Mouse (Mus musculus) spleen, adult 18-20 months (tissue): ENCODE measurements around the gene Sema6d.

Experiments
- DNase-seq, 2 experiments: peaks; one replicate each; pipeline ENCODE4 v3.0.0; 2022; ENCODE audit warnings: mixed read lengths in 2 of 2

Sema6d gene

DNA sequence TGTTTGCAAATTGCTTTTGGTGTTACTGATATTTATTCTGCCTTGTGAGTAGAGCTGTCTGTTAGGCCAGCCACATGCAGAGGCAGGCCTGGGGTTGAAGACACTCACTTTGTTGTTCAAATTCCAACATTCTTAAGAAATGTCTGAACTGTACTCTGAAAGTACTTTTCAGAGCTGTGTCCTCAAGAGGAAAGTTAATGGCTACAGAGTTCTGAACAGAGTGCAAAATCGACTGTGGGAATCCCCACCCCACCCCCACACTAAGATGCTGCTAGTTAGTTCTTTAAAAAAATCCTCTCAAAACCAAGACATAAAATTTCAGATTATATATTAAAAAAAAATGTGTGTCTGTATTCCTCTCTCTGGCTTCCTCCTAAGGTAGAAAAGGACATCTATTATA lies 86.5 kb downstream of the Sema6d start:
- no peak for DNase-seq

DNA sequence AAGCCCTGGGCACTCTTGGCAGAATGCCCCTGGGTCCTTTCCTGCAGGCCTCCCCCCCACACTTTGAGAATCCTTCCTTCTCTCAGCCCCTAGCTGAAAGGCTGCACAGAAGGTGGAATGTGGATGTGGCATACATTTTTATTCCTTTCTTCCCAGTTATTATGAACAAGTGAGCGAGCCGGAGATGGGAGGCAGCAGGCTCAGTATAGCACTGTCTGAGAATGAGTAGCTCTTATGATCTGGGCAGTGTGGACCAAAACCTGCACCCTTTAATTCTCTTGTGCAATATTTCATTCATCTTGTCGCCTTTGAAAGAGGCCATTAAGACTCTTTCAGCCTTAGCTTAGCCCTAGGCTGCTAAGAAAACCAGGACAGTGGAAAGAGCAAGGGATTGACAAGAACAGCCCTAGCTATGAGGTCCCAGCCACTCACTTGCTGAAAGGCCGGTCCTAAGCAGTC lies 87.0 kb downstream of the Sema6d start:
- no peak for DNase-seq

DNA sequence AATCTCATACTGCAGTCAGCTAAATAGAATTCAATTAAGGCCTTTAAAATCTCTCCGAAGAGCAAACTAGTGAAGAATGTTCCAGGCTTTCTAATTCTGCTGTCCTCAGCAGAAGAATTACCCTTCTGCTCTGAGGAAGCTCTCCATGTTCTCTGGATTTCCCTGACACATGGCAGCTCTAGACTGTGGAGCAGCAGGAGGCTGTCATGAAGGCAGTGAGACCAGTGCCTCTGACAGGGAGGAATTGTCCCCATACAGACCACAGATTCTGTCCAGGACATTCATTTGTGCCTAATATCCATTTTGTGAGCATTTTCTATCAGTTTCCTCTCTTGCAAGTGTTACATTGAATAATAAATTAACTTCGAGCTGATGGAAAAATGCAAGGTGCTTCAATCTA lies 99.5 kb downstream of the Sema6d start:
- no peak for DNase-seq

DNA sequence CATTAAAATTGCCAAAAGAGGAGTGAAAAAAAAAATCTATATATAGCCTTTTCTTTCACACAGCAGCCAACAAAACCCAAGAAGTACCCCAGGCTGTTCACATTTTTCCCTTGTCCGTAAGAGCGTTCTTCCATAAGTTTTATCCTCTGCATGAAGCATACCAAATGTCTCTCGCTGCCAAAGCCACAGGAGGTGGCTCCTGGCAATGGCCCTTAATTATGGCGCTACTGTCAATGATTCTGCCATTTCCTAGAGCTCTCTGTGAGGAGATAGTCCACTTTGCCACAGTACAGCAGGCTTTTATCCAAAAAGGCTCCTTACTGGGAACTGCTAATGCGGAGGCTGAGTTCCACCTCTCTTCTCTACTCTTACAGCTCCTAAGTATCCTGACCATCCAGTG lies 104.3 kb downstream of the Sema6d start:
- no peak for DNase-seq

DNA sequence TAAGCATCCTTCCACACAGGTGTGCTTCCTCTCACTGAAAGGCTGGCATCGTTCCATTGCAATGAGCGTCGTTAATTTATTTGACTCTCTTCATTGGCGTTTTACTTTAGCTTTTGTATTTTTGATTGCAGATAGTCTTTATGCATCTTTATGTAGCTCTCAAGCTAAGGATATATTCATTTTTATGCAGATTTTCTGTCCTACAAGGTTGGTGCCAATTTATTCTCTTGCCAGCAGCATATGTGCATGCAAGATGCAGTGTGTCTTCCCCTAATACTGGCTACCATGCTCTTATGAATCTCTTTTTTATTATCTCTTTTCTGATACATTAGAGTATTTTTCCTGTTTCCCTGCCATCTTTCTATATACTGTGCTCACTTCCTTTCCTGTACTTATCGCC lies 111.7 kb downstream of the Sema6d start:
- no peak for DNase-seq

DNA sequence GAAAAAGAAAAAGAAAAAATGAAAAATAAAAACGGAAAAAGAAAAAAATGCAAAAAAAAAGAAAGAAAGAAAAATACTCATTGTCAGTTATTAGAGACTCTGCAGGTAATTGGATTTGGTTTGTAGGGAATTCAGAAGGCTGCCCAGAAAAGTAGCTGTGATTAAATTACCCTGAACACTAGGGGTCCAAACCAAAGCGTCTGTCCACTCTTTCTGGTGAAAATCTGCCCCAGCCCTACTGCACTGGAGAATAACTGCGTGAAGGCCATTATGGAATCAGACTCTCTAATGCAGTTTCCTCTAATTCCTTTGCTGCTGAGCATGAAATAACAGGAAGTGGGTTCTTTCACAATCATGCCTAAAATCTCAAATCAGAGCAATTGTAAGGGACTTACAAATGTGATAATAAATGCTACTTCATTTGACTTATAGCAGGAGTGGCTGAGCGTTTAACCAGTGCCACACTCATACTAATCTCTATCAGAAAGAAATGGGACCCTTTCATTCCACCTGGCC lies 112.8 kb downstream of the Sema6d start:
- DNase-seq, result no peak

DNA sequence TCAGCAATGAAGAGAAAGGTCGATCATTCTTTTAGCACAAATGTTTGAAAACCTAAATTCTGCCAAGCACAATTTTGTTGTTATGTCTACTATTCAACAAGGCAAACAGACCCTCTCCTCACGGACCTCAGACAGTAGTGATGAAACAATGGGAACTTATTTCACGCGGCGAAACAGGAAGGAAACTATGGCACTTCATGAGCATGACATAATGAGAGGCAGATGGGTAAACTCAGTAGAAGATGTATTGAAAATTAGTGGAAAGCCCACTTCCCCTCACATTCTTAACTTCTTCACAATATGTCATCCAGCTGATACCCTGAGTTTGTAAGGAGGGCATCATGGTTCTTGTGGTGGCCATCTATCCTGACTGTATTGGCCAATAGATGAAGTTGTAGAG lies 116.0 kb downstream of the Sema6d start:
- DNase-seq, result no peak

DNA sequence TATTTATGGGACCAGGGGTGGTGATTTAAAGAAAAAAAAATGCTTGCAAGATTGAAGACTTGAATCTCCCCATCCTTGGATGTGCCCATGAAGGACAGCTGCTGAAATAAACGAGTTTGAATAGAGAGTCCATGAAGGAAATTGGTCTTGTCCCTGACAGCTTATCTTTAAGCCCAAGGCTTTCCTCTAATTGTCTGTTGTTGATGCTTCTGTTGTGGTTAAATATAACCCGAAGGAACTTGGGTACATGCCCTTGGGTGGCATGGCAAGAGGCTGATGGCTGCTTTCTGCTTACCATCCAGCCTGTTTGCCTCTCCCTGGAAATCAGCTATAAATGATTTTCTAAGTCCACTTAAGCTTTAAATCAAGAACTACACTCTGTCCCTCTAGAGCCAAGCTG lies 118.5 kb downstream of the Sema6d start:
- DNase-seq, result no peak

DNA sequence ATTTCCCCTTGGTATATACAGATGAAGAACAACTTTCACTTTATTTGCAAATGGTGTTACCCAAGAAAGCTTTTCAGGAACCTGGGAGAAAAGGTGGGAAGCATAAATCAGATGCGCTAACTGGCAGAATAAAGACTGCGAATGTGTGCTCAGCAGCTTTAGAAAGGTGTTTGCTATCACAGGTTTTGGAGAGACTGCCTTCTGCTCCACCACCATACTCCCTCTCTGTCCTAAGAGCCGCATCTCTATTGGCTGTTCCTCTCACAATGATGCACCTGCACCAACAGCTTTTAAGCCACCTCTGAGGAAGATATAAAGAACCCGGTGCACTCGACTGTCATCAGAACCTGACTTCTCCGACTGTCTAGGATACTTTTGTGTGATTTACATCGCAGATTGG lies 133.8 kb downstream of the Sema6d start:
- DNase-seq, result no peak

DNA sequence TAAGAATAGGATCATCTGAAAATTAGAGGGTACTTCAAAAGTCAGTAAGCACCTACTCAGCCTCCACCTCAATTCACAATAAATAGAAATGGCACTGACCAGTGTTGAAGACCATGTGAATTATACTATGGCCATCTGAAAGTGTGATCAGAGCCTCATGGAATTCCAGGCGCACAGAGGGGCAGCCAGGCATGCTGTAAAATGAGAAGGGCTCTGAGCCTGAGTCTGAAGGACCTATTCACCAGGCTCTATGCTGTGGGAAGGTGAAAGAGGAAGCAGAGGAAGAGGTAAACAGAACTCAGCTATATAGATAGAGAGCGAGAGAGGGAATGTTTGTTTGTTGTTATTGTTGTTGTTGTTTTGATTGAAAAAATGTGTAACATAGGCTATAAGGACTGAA lies 134.6 kb downstream of the Sema6d start:
- no peak for DNase-seq

DNA sequence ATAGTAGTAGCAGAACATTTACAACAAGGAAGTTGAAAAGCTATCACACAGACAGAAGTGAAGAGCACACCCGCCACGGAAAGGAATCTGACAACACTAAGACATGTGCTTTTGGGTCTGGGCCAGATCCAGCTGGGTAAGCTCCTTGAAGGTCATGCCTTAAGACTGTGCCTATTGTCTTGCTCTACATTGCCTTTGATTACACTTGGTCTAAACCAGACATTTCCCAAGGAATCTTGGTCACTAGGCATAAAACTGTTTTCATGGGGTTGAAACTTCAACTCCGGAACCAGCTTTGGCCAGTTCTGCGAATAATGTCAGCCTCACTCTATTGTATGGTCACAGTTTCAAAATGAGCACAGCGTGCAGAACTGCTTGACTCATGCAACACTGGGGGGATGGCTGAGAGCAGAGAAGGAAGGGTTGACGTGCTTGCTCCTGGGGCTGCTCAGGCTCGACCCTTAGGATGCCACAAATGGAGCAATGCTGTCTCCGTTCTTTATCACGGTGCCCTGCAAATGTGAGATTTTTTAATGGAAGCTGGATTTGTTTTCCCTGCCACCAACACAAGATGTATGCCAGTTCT lies 145.0 kb downstream of the Sema6d start:
- no peak for DNase-seq

DNA sequence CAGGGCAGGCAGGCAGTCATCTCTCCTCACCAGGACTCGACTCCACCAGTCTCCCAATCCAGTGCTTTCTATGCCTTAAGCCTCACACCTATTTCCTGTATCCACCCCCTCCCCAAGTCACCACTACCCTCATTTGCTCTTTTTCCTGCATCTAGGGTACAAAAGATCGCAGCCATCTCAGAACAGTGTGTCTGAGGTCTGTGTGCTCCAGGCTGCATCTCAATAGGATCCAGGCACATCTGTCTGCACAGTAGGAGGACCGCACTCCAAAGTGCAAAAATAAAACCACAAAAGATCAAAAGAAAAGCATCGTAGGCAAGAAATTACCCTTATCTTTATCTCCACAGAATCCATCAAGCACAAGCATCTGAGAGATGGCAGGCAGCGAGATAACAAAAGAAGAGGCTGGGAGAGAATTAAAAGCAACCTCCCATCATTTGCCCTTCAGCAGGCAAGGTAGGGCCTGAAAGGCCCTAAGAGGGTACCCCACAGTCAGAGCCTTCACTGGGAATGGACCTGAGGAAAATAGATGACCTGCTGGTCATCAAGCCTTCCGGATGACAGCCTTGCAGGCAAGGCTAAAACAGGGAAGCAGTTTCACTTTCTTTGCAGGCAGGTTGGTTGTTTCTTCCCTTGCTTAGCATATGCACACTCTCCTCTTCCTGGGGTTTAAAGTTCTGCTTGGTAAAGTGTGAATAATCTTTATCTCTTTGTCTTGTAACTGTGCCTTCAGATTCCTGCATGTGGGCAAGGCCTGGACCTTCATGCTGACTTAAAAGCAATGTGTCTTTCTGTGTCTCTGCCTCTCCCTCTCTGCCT lies 145.7 kb downstream of the Sema6d start:
- DNase-seq, result no peak

DNA sequence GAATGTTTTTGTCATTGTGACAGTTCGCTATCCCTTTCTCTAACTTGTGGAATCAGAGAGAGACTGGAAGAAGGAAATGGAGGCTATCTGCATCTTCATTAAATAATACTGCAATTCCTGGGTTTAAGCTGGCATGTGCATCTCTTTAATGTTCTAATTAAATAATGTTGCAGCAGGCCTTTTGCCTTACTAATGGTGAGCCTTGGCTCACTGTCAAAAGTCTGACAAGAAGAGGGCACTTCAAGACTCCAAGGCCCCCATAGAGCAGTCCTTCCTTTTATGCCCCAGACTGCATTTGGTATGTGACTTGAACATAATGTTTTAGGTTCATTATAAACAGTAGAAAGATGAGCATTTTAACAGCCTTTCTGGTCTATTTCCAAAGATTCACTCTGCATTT lies 147.1 kb downstream of the Sema6d start:
- DNase-seq, result no peak

DNA sequence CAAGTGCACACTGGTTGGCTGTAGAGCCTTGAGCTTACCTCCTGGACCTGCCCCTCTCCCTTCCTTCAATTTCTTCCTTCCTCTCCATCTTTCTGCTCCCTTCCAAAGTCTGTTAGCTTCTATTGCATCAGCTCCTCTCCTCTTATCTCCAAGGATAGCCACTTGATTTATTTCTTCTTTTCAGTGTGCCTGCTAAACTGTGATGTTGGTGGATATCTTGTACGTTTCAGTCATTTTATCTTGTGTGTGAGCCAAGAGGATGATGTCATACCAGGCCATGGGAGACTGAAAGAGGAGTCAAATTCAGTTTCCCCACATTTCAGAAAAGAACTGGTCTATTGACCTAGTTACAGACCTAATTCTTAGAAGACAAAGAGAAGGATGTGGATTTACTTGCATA lies 153.8 kb downstream of the Sema6d start:
- no peak for DNase-seq

DNA sequence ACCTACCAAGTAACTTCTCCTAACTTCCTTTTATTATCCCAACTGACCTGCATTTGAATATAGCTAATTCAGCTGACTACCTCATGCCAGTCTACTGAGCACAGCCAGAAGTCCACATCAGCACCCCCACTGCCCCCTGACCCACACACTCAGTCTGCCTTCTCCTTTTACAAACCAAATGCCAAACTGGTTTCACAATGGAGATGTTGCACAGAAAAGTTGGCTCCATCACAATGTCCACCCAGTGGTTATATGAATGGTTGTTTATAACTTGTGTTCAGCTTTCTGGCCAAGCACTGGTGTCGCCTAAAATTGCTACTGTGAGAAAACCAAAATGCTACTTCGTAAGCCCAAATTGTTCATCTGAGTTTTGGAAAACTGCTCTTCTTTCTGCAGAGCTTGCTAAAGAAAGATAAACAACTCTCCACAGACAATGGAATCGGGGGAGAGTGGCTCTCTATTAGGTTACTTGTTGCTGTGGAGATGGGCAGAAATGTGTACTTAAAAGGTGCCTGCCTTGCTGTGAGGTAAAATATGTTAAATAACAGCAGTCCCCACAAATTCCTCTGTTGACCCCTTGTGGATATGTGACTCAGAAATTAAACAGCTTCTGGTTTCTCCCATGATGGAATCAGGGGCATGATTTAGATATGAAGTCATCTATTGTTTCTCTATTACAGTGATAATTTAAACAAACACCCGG lies 154.9 kb downstream of the Sema6d start:
- no peak for DNase-seq

DNA sequence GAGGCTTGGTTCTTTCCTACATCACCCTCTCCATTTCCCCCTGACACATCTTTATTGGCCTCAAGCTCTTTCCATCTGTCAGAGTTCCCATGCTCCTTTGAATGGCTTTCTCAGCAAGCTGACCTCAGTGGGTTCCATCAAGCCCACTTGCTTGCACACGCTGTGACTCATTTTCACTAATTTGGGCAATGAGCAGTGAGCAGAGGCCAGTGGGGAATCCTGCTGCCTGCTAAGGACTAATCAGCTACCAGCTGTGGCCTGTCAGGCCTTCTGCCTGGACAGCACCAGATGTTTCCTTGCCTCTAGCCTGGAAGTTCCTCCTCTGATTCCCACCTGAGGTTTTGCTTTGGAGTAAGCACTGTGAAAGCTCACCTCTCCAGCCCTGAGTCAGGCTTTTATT lies 168.3 kb downstream of the Sema6d start:
- DNase-seq, result no peak

DNA sequence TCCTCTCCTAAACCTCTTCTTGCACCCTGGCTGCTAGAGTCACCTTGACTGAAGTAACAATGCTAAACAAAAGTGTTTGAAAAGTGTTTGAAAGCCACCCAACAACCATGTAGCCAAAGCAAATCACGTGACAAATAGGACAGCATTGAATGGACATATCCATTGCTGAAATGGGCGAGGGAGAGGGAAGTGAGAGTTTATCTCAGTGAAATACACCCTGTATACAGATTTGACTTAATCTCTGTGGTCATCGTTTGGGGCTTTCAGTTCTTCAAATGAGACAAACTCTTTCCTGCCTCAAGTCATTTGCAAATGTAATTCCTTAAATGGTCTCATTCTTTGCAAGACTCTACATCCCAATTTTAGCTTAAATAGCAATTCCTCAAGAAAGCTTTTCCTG lies 174.5 kb downstream of the Sema6d start:
- no peak for DNase-seq

DNA sequence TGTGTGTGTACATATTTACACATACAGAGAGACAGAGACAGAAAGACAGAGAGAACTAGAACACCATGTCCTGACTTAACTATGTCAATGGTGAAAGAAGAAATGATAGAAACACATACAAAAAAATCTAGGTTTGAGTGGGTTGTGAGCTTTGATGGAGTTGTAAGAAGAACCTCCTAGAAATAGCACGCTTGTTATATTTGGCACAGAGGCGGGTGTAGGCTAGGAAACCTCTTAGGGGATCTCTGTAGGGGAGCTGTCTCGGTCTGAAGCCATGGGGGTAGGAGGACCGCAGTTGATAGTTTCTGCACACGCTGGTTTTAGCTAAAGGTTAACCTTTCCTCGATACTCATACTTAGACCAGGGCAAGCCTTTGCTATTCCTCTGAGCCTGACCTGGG lies 181.4 kb downstream of the Sema6d start:
- no peak for DNase-seq

DNA sequence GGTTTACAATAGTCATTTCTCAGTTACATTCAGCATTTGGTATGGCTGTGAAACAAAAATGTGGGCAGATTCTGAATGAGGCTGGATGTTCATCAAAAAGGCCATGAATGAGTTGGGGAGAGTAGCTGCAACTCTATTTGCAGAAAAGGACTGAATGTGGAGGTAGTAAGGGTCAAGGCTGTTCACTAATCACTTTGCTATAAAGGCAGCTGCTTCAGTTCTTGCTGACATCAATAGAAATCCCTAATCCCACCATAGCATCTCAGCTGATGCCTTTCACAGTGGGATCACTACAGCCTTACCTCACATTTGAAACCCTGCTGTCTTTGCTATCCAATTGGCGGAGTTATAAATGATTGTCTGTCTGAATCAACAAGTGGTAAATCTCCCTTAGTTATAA lies 187.7 kb downstream of the Sema6d start:
- DNase-seq, result no peak

DNA sequence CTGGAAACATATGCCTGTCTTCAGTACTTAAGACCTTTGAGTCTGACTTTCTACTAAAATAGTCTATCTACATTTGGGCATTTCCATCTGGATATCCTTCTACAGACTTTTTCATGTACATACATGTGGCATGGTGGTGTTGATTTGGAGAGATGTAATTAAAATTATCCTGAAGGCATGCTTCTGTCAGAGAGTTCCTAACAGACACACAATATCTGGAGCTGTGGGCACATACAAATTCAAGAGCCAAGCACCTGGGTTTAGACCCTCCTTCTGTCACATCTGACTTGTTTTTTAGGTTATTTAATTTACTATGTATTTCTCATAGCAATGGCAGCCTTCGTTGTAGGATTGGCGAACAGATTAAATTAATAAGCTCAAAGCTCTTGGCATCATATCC lies 195.3 kb downstream of the Sema6d start:
- DNase-seq, result no peak

DNA sequence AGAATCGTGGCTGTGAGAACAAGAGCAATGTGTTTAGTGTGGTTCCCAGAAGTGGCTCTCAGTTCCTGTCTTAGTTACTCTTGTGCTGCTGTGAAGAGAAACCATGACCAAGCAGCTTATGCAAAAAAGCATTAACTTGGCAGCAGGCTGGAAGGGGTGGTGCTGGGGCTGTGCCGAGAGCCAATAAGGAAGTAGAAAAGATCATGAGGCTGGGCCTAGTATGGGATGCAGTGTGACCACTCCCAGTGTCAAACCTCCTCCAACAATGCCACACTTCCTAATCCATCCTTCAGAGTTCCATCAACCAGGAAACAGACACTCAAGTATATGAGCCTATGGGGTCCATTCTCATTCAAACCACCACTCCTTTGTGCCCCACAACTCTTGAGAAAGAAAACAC lies 199.6 kb downstream of the Sema6d start:
- no peak for DNase-seq

DNA sequence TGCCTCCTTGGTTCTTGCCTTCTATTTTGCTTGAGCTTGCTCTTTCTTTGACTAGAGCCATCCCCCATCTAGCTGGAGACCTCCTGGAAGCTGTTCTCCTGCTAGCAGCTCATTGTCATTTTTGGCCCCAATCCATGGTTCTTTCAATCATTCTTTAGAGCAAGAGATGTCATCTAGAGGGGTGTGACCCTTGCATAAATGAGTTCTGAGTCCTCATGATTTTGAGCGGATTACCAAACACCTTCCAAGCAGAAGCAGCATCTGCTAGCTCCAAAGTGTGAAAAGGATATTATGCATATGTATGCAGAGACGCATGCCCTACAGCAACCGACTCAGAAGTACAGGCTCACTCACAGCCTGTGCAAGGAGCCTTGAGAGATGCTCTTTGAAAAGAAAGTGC lies 201.4 kb downstream of the Sema6d start:
- DNase-seq, result no peak

DNA sequence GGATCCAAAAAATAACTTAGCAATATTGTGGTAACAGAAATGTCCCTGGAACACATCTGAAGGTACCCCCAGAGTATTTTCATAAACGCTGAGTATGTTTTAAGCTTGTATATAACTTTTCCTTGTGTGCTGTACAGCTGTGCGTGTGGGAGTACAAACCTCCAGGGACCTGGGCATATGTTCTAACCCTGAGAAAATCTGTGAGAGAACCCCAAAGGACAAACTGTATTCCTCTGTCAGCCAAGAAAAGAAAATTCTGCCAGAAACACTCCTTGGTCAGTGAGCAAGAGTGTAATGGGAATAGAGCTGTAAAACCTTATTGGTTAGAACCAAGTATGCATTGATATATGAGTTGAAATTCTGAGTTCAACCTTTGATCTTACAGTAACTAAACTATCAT lies 203.8 kb downstream of the Sema6d start:
- no peak for DNase-seq

DNA sequence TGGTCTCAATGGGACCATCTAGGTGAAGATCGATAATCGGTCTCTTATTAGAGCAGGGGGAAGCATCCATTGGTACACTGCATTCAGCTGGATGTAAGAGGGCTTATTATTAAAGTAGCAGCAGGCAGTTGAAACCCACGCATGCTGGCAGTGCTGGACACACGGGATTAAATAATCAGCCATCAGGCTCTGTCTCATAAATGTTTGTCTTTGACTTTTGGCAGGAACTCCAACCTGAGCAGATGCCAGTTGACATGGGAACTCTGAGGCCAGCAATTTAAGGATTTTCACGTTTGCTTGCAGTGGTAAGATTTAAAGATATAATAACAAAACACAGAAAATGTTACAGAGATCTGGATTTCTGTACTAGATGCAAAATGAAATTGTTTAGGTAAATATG lies 208.6 kb downstream of the Sema6d start:
- no peak for DNase-seq
